Mouse (Mus musculus): ENCODE results near the gene Lclat1.

- TF ChIP-seq GATA1 (IDR thresholded peaks at IDR 0.05; ENCODE audit: low read length) (no peak), TAL1 (IDR thresholded peaks at IDR 0.05; ENCODE audit: low read length) (no peak)
These were observed 44.0 kb upstream of the Lclat1 start for GRCm38 (mm10) chr17:73063781-73064180.
